Mouse (Mus musculus) stomach, embryonic 16.5 days (tissue): ENCODE data around the gene H1fx. TPM values are rescaled to one million over a fixed set of nuclear protein-coding genes. Genes with fewer than 3 reads are reported as not detected.
A peak's percentile ranks its signal among the peaks of the same experiment; 100 is the strongest.
"Not testable (repeated sequence)": the region's sequence is repeated elsewhere in the genome, so short reads cannot be mapped to it uniquely, and the experiment has no call there.

Source experiments
- ATAC-seq: fragments of 200-750 bp; cut with Nextera tagmentation; 2 replicates; pipeline ENCODE4 v1.8.0; 2017; ENCODE audit warnings: moderate number of reproducible peaks, moderate TSS enrichment; ENCODE audit not compliant: insufficient read depth, low FRiP score
- H3K27ac ChIP-seq: fragments of 300-500 bp; sonication (generic); 2 replicates; pipeline ENCODE4 v1.5.1; 2014; ENCODE audit warnings: low read length
- H3K27me3 ChIP-seq: fragments of 300-500 bp; sonication (generic); 2 replicates; pipeline ENCODE4 v1.6.1; 2014; ENCODE audit warnings: low read length, control low read depth, mixed read lengths; ENCODE audit not compliant: control insufficient read depth, insufficient read depth
- H3K36me3 ChIP-seq: fragments of 300-500 bp; sonication (generic); 2 replicates; pipeline ENCODE4 v1.6.1; 2014; ENCODE audit warnings: low read length; ENCODE audit not compliant: control insufficient read depth, insufficient read depth
- H3K4me1 ChIP-seq: fragments of 300-500 bp; sonication (generic); 2 replicates; pipeline ENCODE4 v1.6.1; 2014; ENCODE audit warnings: low read length, control low read depth, mixed read lengths; ENCODE audit not compliant: control insufficient read depth, insufficient read depth
- H3K4me2 ChIP-seq: fragments of 300-500 bp; sonication (generic); 2 replicates; pipeline ENCODE4 v1.6.1; 2014; ENCODE audit warnings: low read depth, low read length, mixed read lengths
- H3K4me3 ChIP-seq: fragments of 300-500 bp; sonication (generic); replicated peaks from 2 replicates; pipeline ENCODE4 v1.5.1; 2014; ENCODE audit warnings: mild to moderate bottlenecking, low read length
- H3K9ac ChIP-seq: fragments of 300-500 bp; sonication (generic); 2 replicates; pipeline ENCODE4 v1.6.1; 2014; ENCODE audit warnings: low read length
- H3K9me3 ChIP-seq: fragments of 300-500 bp; sonication (generic); replicated peaks from 2 replicates; pipeline ENCODE4 v1.6.1; 2016; ENCODE audit warnings: low read length, control low read depth; ENCODE audit not compliant: control insufficient read depth
- WGBS: fragments of 180-500 bp; shearing (Covaris S2); extraction: QIAGEN DNeasy Blood & Tissue Kit; methylation state at CpG from one replicate; pipeline ENCODE4 v1.1.7; 2014; 5-methylcytosine and 5-hydroxymethylcytosine counted together
- polyA plus RNA-seq: library from polyadenylated mRNA; unstranded; fragments of >200 nt; fragmentation: Nextera tagmentation; extraction: Ambion mirVana; gene quantifications from 2 replicates; pipeline ENCODE4 v1.2.1, GENCODE M21; 2015

H1fx gene
- polyA plus RNA-seq, 1 experiment from 2014 or later = 7.1 TPM

- not testable (repeated sequence) for H3K36me3 ChIP-seq, H3K4me2 ChIP-seq, H3K9ac ChIP-seq, H3K27me3 ChIP-seq, H3K4me3 ChIP-seq, H3K9me3 ChIP-seq, ATAC-seq, H3K4me1 ChIP-seq, H3K27ac ChIP-seq
- WGBS = 67% methylated on average over 1 of the region's 1 CpGs
These were observed 29.7 kb upstream of the H1fx start for GRCm38 (mm10) chr6:88011106-88011505.

- WGBS = 90% methylated on average over 4 of the region's 4 CpGs
- H3K27ac ChIP-seq = no peak overlapping the region
- no peak overlapping the region for H3K4me3 ChIP-seq
- no peak overlapping the region for H3K4me2 ChIP-seq
- ATAC-seq = no peak
- H3K9me3 ChIP-seq = no peaks in the 10 kb centered on the region
- H3K36me3 ChIP-seq = peaks cover 6% of the 10 kb centered on the region
- no peaks in the 10 kb centered on the region for H3K4me1 ChIP-seq
- no peaks in the 10 kb centered on the region for H3K27me3 ChIP-seq
- H3K9ac ChIP-seq = no peak overlapping the region
These were observed 27.8 kb upstream of the H1fx start for GRCm38 (mm10) chr6:88009209-88009608.

GRCm38 (mm10) chr6:88004773-88005172 is 23.3 kb upstream of the H1fx start:
- peaks cover 33% of the 10 kb centered on the region for H3K36me3 ChIP-seq
- not testable (repeated sequence) for H3K4me1 ChIP-seq, ATAC-seq, H3K4me3 ChIP-seq, H3K27me3 ChIP-seq, H3K4me2 ChIP-seq, H3K9ac ChIP-seq, H3K27ac ChIP-seq, H3K9me3 ChIP-seq
- WGBS = 92% methylated on average over 11 of the region's 14 CpGs

GRCm38 (mm10) chr6:88003439-88003838 is 22.0 kb upstream of the H1fx start:
- Histone ChIP-seq H3K4me2 (no peak overlapping the region), H3K27me3 (no peaks in the 10 kb centered on the region), H3K9me3 (no peaks in the 10 kb centered on the region), H3K9ac (no peak overlapping the region), H3K4me3 (no peak overlapping the region), H3K4me1 (no peaks in the 10 kb centered on the region), H3K36me3 (peaks cover 30% of the 10 kb centered on the region; the same call in 1 of the 2 replicates), H3K27ac (no peak overlapping the region)
- ATAC-seq = no peak
- 72% methylated on average over 4 of the region's 4 CpGs for WGBS

- Histone ChIP-seq H3K9ac (no peak overlapping the region), H3K27ac (no peak overlapping the region; the same call in 1 of the 2 replicates), H3K4me2 (no peak overlapping the region), H3K36me3 (peaks cover 29% of the 10 kb centered on the region; the same call in 1 of the 2 replicates), H3K4me3 (no peak overlapping the region), H3K9me3 (no peaks in the 10 kb centered on the region), H3K27me3 (no peaks in the 10 kb centered on the region), H3K4me1 (peaks cover 12% of the 10 kb centered on the region)
- no peak for ATAC-seq
- 73% methylated on average over 4 of the region's 4 CpGs for WGBS
These were observed 16.9 kb upstream of the H1fx start for GRCm38 (mm10) chr6:87998358-87998757.

- H3K4me1 ChIP-seq = peaks cover 16% of the 10 kb centered on the region
- no peak overlapping the region for H3K4me3 ChIP-seq
- no peaks in the 10 kb centered on the region for H3K9me3 ChIP-seq
- WGBS = 53% methylated on average over 7 of the region's 7 CpGs
- no peak overlapping the region for H3K9ac ChIP-seq
- H3K27me3 ChIP-seq = no peaks in the 10 kb centered on the region
- no peak overlapping the region for H3K4me2 ChIP-seq
- peaks cover 25% of the 10 kb centered on the region; the same call in 1 of the 2 replicates for H3K36me3 ChIP-seq
- ATAC-seq = peak; percentile 23; the same call in 1 of the 2 replicates
- H3K27ac ChIP-seq = no peak overlapping the region
These were observed 16.3 kb upstream of the H1fx start for GRCm38 (mm10) chr6:87997706-87998265.

- Histone ChIP-seq H3K27me3 (no peaks in the 10 kb centered on the region), H3K9ac (no peak overlapping the region), H3K27ac (no peak overlapping the region), H3K36me3 (peaks cover 17% of the 10 kb centered on the region; the same call in 1 of the 2 replicates), H3K4me1 (peaks cover 16% of the 10 kb centered on the region), H3K9me3 (no peaks in the 10 kb centered on the region), H3K4me2 (no peak overlapping the region), H3K4me3 (no peak overlapping the region)
- ATAC-seq = no peak
- WGBS = 74% methylated on average over 9 of the region's 9 CpGs
These were observed 15.2 kb upstream of the H1fx start for GRCm38 (mm10) chr6:87996606-87997005.

- Histone ChIP-seq H3K36me3 (peaks cover 6% of the 10 kb centered on the region; the same call in 1 of the 2 replicates), H3K4me3 (no peak overlapping the region), H3K9me3 (no peaks in the 10 kb centered on the region), H3K27me3 (no peaks in the 10 kb centered on the region), H3K9ac (no peak overlapping the region), H3K27ac (no peak overlapping the region; the same call in 1 of the 2 replicates), H3K4me2 (no peak overlapping the region), H3K4me1 (peaks cover 16% of the 10 kb centered on the region)
- 62% methylated on average over 4 of the region's 4 CpGs for WGBS
- ATAC-seq = no peak
These were observed 14.1 kb upstream of the H1fx start for GRCm38 (mm10) chr6:87995519-87995918.

- 8% methylated on average over 18 of the region's 18 CpGs for WGBS
- Histone ChIP-seq H3K9ac (peak overlapping the region; percentile 60), H3K4me2 (peak overlapping the region; percentile 48), H3K27me3 (no peaks in the 10 kb centered on the region), H3K9me3 (no peaks in the 10 kb centered on the region), H3K4me1 (peaks cover 16% of the 10 kb centered on the region), H3K36me3 (0 out of 2 replicates have a peak, but pooled peaks cover 4% of the 10 kb centered on the region), H3K27ac (peak overlapping the region; percentile 26; the same call in 1 of the 2 replicates), H3K4me3 (peak overlapping the region; percentile 36)
- peak; percentile 78 for ATAC-seq
These were observed 12.5 kb upstream of the H1fx start for GRCm38 (mm10) chr6:87993790-87994571.
